Mouse (Mus musculus) left cerebral cortex, postnatal 4 days (tissue): ENCODE data around the gene Ldhd. TPM values are rescaled to one million over a fixed set of nuclear protein-coding genes. Genes with fewer than 3 reads are reported as not detected.

ENCODE experiments used
- DNase-seq: peaks from one replicate; pipeline ENCODE4 v3.0.0-alpha.2; 2022
- intact Hi-C: fragments of 180-260 bp; cut with DNase I; formaldehyde crosslinking; loops from one replicate; pipeline ENCODE4 v1.15.1; 2025
- total RNA-seq, 2 experiments: library from RNA; stranded (reverse); gene quantifications; 2 replicates each; pipeline ENCODE4 v1.2.3; 2021

The Ldhd gene
- total RNA-seq, 2 experiments from 2014 or later = 0.54 to 1.1 TPM

GRCm38 (mm10) chr8:111628401-111628800 lies 1.8 kb downstream of the Ldhd start:
- no peak for DNase-seq

DNA sequence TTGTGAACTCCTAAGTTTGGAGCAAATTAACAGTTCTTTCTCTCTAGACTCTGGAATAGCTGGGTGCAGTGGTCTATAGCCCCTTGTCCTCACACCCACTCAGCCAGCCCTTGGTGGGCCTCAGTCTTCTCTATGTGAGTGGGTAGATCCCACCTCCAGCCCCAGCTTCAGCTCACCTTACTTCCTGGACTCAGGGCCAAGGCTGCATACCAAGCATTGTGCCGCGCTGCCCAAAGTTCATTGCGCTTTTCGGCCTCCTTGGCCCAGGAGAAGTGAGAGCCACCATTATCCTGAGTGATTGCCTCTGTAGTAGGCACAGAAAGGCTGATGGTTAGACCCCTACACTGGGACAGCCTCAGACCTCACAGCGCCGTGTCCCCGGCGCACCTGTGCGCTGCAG lies 2.3 kb downstream of the Ldhd start:
- intact Hi-C loops = loop anchor here (5.0 to 10.0 kb wide), 2 partner anchors 91 to 163 kb away; partner anchors contain the start of gene Znrf1
- DNase-seq = no peak

More at GRCm38 (mm10) chr8:111628401-111628800, 1.8 kb downstream of the Ldhd start:
- intact Hi-C loops = loop anchor here (5.0 to 10.0 kb wide), 2 partner anchors 91 to 164 kb away; partner anchors contain the start of gene Znrf1

DNA sequence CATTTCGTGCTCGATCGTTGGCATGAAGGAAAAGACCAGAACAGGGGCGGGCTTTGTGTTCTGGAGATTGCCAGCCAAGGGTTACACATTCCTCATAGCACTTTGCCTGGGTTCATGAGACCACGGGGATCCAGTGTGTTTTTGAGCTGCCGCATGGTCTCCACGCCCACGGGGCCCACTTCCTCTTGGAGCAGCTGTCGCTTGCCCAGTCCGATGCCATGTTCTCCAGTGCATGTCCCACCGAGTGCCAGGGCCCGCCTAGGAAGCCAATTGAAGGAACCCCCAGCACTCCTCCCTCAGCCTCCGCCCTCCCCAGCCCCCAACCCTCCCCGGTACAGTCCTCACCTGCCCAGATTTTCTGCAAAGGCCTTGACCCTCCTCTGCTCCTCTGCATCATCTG lies 3.2 kb downstream of the Ldhd start:
- intact Hi-C loops = loop anchor here (5.0 to 10.0 kb wide), 2 partner anchors 90 to 162 kb away; partner anchors contain the start of gene Znrf1
- DNase-seq = no peak

DNA sequence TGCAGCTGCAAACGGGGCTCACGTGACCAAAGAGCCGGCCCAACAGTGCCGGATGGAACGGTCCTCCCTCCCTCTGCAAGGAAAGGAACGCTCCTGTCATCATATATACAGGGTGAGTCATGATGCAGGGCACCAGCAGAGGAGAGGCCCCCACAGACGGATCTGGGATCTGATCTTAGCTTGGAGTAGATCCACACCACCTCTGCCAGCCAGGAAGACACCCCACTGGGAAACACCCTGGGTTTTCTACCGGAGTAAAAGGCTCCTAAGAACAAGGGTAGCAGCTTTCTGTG lies 3.7 kb downstream of the Ldhd start:
- no peak for DNase-seq
- intact Hi-C loops = loop anchor here (5.0 to 10.0 kb wide), 2 partner anchors 89 to 162 kb away; partner anchors contain the start of gene Znrf1

- DNase-seq = peak; percentile 72
- intact Hi-C loops = loop anchor here (5.0 to 10.0 kb wide), 2 partner anchors 89 to 161 kb away; partner anchors contain the start of gene Znrf1
These were observed 4.3 kb downstream of the Ldhd start for GRCm38 (mm10) chr8:111625694-111626527.

- no peak for DNase-seq
- intact Hi-C loops = loop anchor here (5.0 to 10.0 kb wide), 2 partner anchors 88 to 160 kb away; partner anchors contain the start of gene Znrf1
These were observed 5.3 kb downstream of the Ldhd start for GRCm38 (mm10) chr8:111624853-111625221.

DNA sequence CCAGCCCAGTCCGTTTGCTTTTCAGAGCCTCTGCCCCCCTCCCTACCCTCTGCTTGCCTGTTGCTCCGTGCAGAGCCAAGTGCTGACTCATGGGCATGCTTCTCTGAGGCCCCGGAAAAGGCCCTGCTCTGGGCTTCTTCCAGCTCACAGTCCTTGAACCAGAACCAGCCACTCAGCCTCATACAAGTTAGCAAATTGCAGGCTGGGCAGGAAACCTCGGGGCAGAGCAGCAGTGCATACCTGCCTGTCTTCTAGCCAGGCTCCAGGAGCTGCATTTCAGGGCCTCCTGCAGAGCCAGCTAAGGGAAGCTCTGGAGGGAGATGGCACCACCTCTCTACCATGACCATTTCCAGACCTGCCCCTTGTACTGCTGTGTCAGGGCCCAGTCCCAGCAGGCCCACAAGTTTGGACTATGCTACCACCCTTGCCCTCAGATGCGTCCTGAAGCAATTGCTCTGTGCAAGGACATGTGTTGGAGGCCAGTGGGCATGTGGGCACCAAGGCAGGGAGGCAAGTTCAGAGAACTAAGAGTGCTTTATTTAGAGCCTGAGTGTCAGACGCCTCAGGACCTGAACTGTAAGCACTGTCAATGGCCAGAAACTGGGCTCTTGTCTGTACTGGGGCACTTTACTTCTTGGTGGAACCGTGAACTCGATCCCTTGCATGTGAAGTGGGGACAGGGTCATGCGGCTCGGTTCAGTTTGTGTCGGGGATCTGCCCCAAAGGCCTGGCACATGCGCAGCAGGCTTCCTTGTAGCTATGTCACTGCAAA lies 5.9 kb downstream of the Ldhd start:
- no peak for DNase-seq
- intact Hi-C loops = loop anchor here (10.0 kb wide), 1 partner anchor 159 kb away; no protein-coding TSS in a partner anchor

DNA sequence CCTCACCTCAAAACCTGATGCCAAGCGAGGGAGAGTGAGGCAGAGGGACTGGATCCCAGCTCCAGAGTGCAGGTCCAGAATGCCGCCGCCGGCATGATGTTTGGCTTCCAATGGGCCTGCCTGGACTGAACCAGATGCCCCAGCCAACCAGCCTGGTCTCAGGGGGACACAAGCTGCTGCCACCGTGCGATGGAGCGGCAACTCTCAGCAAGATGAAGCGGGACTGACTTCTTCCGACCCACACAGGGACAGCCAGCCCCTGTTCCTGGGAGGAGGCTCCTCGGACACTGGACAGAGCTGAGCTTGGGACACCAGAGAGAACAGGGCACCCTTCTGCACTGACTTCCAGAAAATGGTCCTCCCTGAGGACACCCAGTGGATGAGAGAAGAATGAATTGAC lies 7.6 kb downstream of the Ldhd start:
- DNase-seq = peak; percentile 45
- intact Hi-C loops = loop anchor here (10.0 kb wide), 1 partner anchor 158 kb away; no protein-coding TSS in a partner anchor

DNA sequence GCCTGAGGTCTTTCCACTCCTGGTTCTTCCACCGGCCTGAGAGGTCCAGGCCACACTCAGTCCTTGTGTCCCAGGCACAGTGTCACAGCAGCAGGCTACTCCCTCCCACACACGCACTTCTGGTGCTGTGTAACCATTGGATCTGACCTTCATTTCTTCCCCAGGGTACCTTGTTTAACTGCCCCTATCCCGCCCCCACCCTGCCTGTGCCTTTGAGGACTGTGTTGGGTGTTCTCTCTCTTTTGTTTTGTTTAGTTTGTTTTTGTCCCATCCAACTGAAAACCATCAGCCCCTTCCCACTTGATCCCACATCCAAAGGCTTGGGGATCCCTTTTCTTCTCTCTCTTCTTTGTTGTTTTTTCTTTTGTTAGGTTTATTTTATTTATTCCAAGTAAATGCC lies 8.1 kb downstream of the Ldhd start:
- DNase-seq = no peak
- intact Hi-C loops = loop anchor here (10.0 kb wide), 1 partner anchor 157 kb away; no protein-coding TSS in a partner anchor

GRCm38 (mm10) chr8:111619936-111620335 lies 10.2 kb downstream of the Ldhd start:
- intact Hi-C loops = loop anchor here (10.0 kb wide), 1 partner anchor 155 kb away; no protein-coding TSS in a partner anchor
- DNase-seq = no peak

DNA sequence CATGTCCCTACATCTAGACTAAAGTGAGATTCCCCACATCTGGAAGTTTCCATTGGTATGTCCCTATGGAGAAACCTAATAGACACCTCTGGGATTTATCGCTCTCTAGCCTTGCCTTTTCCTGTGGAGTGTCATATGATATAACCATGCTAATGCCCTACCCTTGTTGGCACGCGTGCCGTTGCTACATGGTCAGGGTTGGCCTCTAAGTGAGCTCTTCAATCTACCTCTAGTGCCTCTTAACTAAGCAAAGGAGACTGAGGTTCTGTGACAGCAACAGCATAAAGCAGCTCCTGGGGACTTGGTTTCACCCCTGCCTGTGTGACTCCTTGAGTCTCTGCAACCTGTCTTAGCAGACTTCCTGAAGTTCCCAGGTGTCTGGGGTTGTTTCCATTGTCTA lies 11.9 kb downstream of the Ldhd start:
- DNase-seq = no peak
- intact Hi-C loops = no loop called here

DNA sequence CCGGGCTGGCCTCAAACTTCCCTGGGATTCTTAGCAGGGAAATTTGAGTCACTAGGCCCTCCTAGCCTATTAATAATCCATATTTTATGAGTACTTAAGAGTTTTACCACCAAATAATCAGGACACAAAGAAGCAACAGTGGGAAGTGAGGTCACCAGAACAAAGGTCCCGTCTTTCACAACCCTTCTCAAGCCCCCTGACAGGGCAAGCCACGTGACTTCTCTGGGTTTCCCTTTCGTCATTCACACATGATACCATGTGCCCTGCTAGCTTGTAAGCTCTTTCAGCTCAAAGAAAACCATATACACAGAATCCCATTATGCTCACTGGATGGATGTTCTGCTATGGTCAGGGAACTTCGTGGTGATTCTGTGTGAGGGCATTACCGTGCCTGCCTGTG lies 12.4 kb downstream of the Ldhd start:
- intact Hi-C loops = no loop called here
- DNase-seq = no peak

- intact Hi-C loops = no loop called here
- DNase-seq = no peak
These were observed 15.1 kb downstream of the Ldhd start for GRCm38 (mm10) chr8:111614786-111615701.

DNA sequence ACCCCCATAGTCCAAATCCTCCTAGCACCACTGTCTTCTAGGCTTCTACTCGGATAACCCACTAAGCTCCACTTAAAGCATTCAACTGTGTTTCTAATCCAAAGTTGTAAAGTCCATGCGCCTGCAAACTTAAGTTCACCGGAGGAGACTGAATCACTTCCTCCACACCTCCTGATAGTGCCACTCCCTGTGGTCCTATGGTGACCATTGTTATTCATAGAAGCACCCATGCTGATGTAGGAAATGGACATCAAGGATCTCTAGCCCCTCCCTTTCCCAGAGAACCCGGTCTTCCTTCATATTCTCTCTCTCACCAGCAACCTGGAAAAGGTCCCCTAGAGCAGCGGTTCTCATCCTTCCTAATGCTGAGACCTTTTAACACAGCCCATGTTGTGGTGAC lies 17.0 kb downstream of the Ldhd start:
- no peak for DNase-seq
- intact Hi-C loops = no loop called here

DNA sequence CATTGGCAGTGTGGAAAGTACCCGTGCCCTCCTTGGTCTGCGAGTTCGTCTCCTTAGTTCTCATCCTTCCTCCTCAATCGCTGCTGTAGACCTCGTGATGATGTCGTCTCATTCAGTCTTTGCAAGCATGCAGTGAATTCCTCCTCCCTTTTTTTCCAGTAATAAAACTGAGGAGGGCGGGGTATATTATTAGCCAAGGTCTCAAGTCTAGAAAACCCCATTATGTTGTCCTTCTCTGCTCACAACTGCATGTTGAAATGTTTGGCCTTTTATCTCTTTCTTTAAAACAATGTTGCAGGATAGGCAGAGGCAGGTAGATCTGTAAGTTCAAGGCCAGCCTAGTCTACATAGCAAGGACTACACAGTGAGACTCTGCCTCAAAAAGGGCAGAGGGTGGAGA lies 22.8 kb downstream of the Ldhd start:
- intact Hi-C loops = no loop called here

GRCm38 (mm10) chr8:111606961-111607360 lies 23.2 kb downstream of the Ldhd start:
- intact Hi-C loops = no loop called here
- no peak for DNase-seq

More for the DNA sequence above, 22.8 kb downstream of the Ldhd start:
- DNase-seq = no peak

GRCm38 (mm10) chr8:111604986-111605385 lies 25.2 kb downstream of the Ldhd start:
- DNase-seq = no peak
- intact Hi-C loops = no loop called here

GRCm38 (mm10) chr8:111602050-111602449 lies 28.1 kb downstream of the Ldhd start:
- peak; percentile 73 for DNase-seq
- intact Hi-C loops = no loop called here

GRCm38 (mm10) chr8:111599707-111600444 lies 30.3 kb downstream of the Ldhd start:
- intact Hi-C loops = no loop called here
- DNase-seq = no peak

GRCm38 (mm10) chr8:111597310-111597709 lies 32.9 kb downstream of the Ldhd start:
- no peak for DNase-seq
- intact Hi-C loops = no loop called here
